Mouse (Mus musculus): ENCODE data around the gene 4930426L09Rik. TPM values are rescaled to one million over a fixed set of nuclear protein-coding genes. Genes with fewer than 3 reads are reported as not detected.

The 4930426L09Rik gene
- total RNA-seq, 2 experiments from 2014 or later = not detected

DNA sequence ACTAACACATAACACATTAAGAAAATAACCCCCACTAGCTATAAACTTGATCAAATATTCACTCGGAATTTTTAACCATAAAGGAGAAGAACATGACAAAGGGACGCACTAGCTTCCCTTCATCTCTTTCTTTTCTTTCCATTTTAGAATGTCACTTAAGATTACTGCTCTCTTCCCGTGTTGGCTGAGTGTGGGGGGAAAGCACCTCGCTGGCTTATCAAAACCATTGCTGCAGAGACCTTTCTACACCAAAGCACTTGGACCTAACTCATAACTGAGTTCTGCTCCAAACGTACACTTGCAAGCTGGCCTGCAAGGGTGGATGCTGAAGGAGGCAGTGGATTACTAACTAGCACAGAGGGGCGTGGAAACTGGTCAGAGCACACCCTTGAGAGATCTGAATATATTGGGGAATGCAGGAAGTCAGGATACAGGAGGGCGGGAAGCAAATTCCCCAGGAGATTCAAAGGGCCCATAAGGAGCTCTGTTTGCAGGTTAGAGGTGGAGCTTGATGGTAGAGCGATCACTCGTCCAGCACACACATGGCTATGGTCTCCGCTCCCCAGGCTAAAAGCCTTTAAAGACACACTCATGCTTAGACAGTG is 20.8 kb upstream of the 4930426L09Rik start:
- no peak overlapping the region for H3K4me3 ChIP-seq
- no peak for TF ChIP-seq CTCF (IDR thresholded peaks at IDR 0.05)
- intact Hi-C loops (cut with DNase I) = no loop called here
- H3K27ac ChIP-seq = no peak overlapping the region
- DNase-seq = no peak

DNA sequence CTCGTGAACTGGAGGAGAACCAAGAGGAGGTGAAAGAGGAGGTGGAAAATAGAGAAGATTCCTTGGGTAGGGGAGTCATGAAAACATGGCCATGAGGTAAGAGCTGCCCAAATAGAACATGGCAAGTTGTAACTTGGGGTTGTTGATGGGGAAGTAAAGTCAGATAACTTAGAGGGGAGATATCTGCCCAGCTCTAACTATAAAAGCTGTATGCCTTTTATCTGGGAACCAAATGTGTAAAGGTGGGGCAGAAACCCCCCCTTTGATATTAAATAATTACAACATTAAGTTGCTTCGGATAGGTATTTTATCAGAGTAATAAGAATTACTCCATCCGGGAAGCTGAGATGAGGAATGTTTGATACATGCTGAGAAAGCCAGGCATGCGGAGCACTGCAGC is 19.1 kb upstream of the 4930426L09Rik start:
- Histone ChIP-seq H3K4me3 (peak overlapping the region; percentile 54), H3K27ac (no peak overlapping the region; the same call in 1 of the 2 replicates)
- no peak for TF ChIP-seq CTCF (IDR thresholded peaks at IDR 0.05)
- no peak for DNase-seq
- intact Hi-C loops (cut with DNase I) = no loop called here

DNA sequence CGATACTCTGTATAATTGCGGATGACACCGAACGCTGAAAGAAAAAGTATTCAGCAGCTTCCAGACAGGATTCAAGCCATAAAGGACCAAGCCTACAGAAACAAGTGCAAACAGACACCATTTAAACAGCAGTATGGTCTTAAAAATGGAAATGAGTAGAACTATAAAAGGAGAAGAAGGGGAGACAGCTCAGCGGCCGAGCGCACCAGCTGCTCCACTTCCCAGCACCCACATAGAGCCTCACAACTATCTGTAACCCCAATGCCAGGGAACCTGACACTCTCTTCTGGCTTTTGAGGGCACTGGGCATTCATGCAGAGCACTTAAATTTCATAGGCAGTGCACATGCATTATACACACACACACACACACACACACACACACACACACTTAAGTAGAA is 18.5 kb upstream of the 4930426L09Rik start:
- no peak for TF ChIP-seq CTCF (IDR thresholded peaks at IDR 0.05)
- DNase-seq = peak; percentile 34
- intact Hi-C loops (cut with DNase I) = no loop called here
- Histone ChIP-seq H3K27ac (peak overlapping the region; percentile 35; the same call in 1 of the 2 replicates), H3K4me3 (peak overlapping the region; percentile 54)

DNA sequence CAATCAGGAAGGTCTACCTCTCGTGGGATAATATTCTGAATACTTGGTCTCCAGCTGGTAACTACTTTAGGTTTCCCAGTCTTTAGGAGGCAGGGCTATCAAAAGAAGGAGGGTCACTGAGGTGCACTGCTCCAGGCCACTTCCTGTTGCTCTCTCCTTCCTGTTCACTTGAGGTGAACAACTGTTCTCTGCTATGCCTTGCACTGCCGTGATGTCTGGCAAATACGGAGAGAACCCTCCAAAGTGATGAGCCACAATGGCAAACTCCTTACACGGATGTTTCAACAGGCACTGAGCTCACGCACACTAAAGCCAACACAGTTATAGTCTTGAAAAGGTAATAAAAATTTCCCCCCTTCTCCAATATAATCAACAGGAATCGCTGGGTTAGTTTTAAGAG is 15.6 kb upstream of the 4930426L09Rik start:
- TF ChIP-seq CTCF (IDR thresholded peaks at IDR 0.05) = no peak
- intact Hi-C loops (cut with DNase I) = no loop called here
- no peak for DNase-seq
- Histone ChIP-seq H3K4me3 (no peak overlapping the region), H3K27ac (no peak overlapping the region)

DNA sequence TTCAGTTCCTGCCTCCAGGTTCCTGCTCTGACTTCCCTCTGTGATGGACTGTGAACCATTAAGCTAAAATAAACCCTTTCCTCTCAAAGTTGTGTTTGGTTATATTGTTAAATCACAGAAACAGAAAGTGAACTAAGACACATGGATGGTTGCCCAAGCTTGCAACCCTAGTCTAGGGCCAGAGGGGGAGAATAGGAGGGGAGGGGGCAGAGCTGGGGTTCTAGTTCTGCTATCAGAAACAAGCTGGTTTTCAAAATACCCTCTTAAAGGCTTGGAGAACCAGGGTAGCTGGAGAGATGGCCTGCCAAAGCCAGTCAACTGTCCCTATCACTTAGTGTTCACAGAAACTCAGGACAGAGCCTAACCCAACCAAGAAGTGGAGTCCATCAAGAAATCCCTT is 14.6 kb upstream of the 4930426L09Rik start:
- intact Hi-C loops (cut with DNase I) = no loop called here
- H3K4me3 ChIP-seq = no peak overlapping the region
- H3K27ac ChIP-seq = no peak overlapping the region
- no peak for DNase-seq
- TF ChIP-seq CTCF (IDR thresholded peaks at IDR 0.05) = no peak

DNA sequence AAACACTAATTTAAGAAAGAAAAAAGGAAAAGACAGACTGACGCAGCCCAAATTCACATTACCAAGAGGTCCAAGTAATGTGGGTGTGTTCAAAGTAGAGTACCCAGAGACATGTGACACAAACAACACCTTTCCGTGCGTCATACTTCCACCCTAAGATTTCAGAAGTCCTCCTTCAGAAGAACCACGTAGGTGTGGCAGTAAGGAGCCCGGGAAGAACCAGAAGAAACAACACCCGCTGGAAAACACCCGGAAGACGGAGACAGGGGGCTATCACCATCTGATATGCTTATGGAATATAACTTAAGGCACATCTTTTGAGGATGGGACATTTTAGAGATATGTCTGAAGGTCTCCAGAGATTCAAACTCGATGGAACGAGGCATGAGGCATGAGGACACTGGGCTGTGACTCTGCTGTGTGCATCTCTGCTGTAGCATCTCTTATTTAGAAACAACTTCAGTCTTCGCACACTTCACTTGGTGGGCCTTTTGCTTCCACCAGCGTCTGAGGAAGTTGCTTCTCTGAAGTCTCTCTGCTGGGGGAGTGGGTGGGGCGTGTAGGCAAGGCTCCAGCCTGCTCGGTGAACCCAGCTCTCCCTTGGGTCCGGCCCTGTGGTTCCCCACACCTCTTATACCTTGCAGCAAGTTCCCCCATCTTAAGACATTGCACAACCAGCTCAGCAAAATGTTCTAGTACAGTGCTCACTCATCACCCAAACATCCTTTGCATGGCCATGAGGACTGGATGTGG is 13.9 kb upstream of the 4930426L09Rik start:
- DNase-seq = peak; percentile 48

GRCm38 (mm10) chr2:18985506-18985905 is 12.6 kb upstream of the 4930426L09Rik start:
- no peak for DNase-seq
- TF ChIP-seq CTCF (IDR thresholded peaks at IDR 0.05) = no peak
- no peak overlapping the region for H3K27ac ChIP-seq
- intact Hi-C loops (cut with DNase I) = no loop called here
- H3K4me3 ChIP-seq = no peak overlapping the region

More for the DNA sequence above, 13.9 kb upstream of the 4930426L09Rik start:
- H3K27ac ChIP-seq = no peak overlapping the region
- TF ChIP-seq CTCF (IDR thresholded peaks at IDR 0.05) = no peak
- no peak overlapping the region for H3K4me3 ChIP-seq
- intact Hi-C loops (cut with DNase I) = no loop called here

GRCm38 (mm10) chr2:18988885-18989284 is 9.3 kb upstream of the 4930426L09Rik start:
- Histone ChIP-seq H3K27ac (no peak overlapping the region), H3K4me3 (no peak overlapping the region)
- no peak for DNase-seq
- intact Hi-C loops (cut with DNase I) = no loop called here
- no peak for TF ChIP-seq CTCF (IDR thresholded peaks at IDR 0.05)

- no peak for DNase-seq
- H3K4me3 ChIP-seq = no peak overlapping the region
- intact Hi-C loops (cut with DNase I) = no loop called here
- no peak overlapping the region for H3K27ac ChIP-seq
- no peak for TF ChIP-seq CTCF (IDR thresholded peaks at IDR 0.05)
Observed at GRCm38 (mm10) chr2:18992512-18993510, 5.3 kb upstream of the 4930426L09Rik start.

DNA sequence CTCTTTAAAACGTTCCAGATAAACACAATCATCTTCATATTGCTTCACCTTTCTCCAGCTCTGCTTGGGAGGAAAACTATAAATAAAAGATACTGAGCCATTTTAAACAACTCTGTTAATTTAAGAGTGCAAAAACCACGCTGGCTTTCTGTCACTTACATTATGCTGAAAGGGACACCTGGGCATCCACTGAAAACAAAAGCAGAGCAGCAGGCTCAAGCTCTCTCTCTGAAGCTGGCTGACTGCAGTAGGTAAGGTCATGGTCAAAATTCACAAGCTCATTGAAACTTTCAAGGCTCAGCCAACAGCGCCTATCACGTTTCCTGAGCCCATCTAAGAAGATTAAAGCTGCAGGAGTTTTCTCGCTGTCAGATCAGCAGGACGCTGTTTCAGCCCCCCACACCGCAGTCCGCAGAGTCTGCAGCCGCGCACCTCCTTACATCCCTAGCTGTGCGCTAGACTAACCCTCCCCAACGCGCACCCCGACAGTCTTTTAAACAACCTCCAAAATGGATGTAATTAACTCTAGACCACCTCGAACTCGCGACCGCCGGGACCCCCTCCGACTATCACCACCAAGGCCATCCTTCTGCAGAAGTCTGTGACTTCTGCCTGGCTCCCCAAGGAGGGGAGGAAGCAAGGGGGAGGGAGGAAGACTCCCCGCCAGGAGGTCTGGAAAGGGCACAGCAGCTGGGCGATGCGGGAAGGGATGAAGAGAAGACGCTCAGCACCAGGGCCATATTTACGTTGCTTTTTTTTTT is 1.5 kb upstream of the 4930426L09Rik start:
- H3K27ac ChIP-seq = peak overlapping the region; percentile 87
- peak; percentile 37 for DNase-seq
- peak overlapping the region; percentile 83 for H3K4me3 ChIP-seq
- intact Hi-C loops (cut with DNase I) = loop anchor here (5.0 kb wide), 1 partner anchor 314 kb away; no protein-coding TSS in a partner anchor
- TF ChIP-seq CTCF (IDR thresholded peaks at IDR 0.05) = no peak

- no peak for TF ChIP-seq CTCF (IDR thresholded peaks at IDR 0.05)
- intact Hi-C loops (cut with DNase I) = loop anchor here (5.0 kb wide), 1 partner anchor 315 kb away; no protein-coding TSS in a partner anchor
- peak overlapping the region; percentile 83 for H3K4me3 ChIP-seq
- H3K27ac ChIP-seq = peak overlapping the region; percentile 87
- DNase-seq = peak; percentile 67
Observed at GRCm38 (mm10) chr2:18997387-18997971, 664 bp upstream of the 4930426L09Rik start.

Measured in gastrocnemius, adult 2 months (tissue).